Mouse (Mus musculus) cortical plate, adult 2 months (tissue): ENCODE data around the gene Hnrnph3.

ENCODE experiments used
- CTCF ChIP-seq: fragments of 200-500 bp; IDR thresholded peaks from 2 replicates; pipeline ENCODE4 v1.5.1; 2011; ENCODE audit warnings: mild to moderate bottlenecking, control low read depth, low read length; ENCODE audit not compliant: insufficient read depth; ENCODE audit errors: extremely low read depth
- POLR2A ChIP-seq: fragments of 200-500 bp; IDR thresholded peaks from 2 replicates; pipeline ENCODE4 v1.6.1; 2011; ENCODE audit warnings: mild to moderate bottlenecking, low read length, control low read depth; ENCODE audit not compliant: insufficient read depth; ENCODE audit errors: extremely low read depth

GRCm38 (mm10) chr10:63065561-63065960 is 41.5 kb upstream of the Hnrnph3 start:
- TF ChIP-seq CTCF (no peak), POLR2A (no peak)
